Mouse (Mus musculus) limb, embryonic 13.5 days (tissue): ENCODE results near the gene Mpv17. TPM values are rescaled to one million over a fixed set of nuclear protein-coding genes. Genes with fewer than 3 reads are reported as not detected.

ENCODE experiments used
- ATAC-seq: fragments of 200-750 bp; cut with Nextera tagmentation; 2 replicates; pipeline ENCODE4 v1.8.0; 2017; ENCODE audit warnings: low read depth, moderate number of reproducible peaks, moderate TSS enrichment; ENCODE audit not compliant: low FRiP score
- H3K27ac ChIP-seq: fragments of 300-500 bp; sonication (generic); 2 replicates; pipeline ENCODE4 v1.5.1; 2015; ENCODE audit warnings: inconsistent platforms, mild to moderate bottlenecking, moderate library complexity
- H3K27me3 ChIP-seq: fragments of 300-500 bp; sonication (generic); 2 replicates; pipeline ENCODE4 v1.6.1; 2015; ENCODE audit warnings: mild to moderate bottlenecking, inconsistent platforms
- H3K36me3 ChIP-seq: fragments of 300-500 bp; sonication (generic); 2 replicates; pipeline ENCODE4 v1.6.1; 2015; ENCODE audit warnings: inconsistent platforms, mild to moderate bottlenecking, moderate library complexity
- H3K4me1 ChIP-seq: fragments of 300-500 bp; sonication (generic); 2 replicates; pipeline ENCODE4 v1.6.1; 2015; ENCODE audit warnings: inconsistent platforms
- H3K4me2 ChIP-seq: fragments of 300-500 bp; sonication (generic); replicated peaks from 2 replicates; pipeline ENCODE4 v1.6.1; 2015; ENCODE audit warnings: inconsistent platforms, mild to moderate bottlenecking, moderate library complexity
- H3K4me3 ChIP-seq: fragments of 300-500 bp; sonication (generic); 2 replicates; pipeline ENCODE4 v1.5.1; 2015; ENCODE audit warnings: moderate library complexity, mild to moderate bottlenecking, inconsistent platforms
- H3K9ac ChIP-seq: fragments of 300-500 bp; sonication (generic); 2 replicates; pipeline ENCODE4 v1.6.1; 2015; ENCODE audit warnings: mild to moderate bottlenecking, inconsistent platforms
- H3K9me3 ChIP-seq: fragments of 300-500 bp; sonication (generic); 2 replicates; pipeline ENCODE4 v1.6.1; 2016; ENCODE audit warnings: inconsistent platforms
- WGBS: fragments of 180-500 bp; shearing (Covaris S2); methylation state at CpG from one replicate; pipeline ENCODE4 v1.1.7; 2015; 5-methylcytosine and 5-hydroxymethylcytosine counted together
- polyA plus RNA-seq: library from polyadenylated mRNA; unstranded; fragments of >200 nt; fragmentation: Nextera tagmentation; extraction: Ambion mirVana; gene quantifications from 2 replicates; pipeline ENCODE4 v1.2.1, GENCODE M21; 2015

Gene Mpv17
- polyA plus RNA-seq, 1 experiment from 2014 or later, result 69.4 TPM

DNA sequence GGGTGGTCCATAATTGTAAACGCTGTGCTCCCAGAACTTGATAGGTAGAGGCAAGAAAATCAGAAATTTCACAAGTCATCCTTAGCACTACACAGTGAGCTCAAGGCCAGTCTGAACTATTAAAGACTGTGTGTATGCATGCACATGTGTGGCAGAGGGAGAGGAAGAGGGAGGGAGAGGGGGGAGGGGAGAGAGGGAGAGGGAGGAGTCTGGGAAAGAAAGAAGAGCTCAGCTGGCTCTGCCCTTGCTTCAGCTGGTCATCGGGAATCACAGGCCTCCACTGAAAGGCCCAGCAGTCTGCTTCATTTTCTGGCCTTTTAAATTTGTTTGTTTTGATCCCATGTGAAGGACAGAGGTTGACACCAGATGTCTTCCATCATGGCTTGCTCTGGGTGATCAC lies 30.6 kb downstream of the Mpv17 start:
- Histone ChIP-seq H3K4me2 (no peak overlapping the region), H3K27ac (no peak overlapping the region), H3K27me3 (no peaks in the 10 kb centered on the region; the same call in 1 of the 2 replicates), H3K36me3 (no peaks in the 10 kb centered on the region), H3K4me3 (no peak overlapping the region), H3K9ac (no peak overlapping the region), H3K9me3 (no peaks in the 10 kb centered on the region), H3K4me1 (no peaks in the 10 kb centered on the region)
- ATAC-seq, result no peak
- 48% methylated on average over 2 of the region's 2 CpGs for WGBS

DNA sequence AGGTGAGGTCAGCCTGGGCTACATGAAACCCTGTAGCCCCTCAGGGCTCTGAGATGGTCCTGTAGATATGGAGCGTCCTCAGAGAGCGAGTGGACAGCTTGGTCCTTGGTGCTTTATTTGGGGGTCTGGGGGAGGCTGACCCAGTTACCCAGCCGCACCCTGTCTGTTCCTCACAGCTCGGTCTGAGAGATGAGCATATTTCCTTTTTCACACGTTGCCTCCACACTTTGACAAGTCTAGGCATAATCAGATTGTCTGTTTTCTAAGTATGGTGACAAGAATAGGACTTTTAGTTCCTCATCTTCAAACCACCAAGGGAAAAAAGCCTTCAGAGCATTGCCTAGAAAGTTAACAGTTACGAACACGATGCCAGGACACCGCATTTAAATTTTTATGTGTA lies 32.9 kb downstream of the Mpv17 start:
- Histone ChIP-seq H3K27ac (no peak overlapping the region), H3K9me3 (no peaks in the 10 kb centered on the region), H3K9ac (no peak overlapping the region), H3K4me2 (no peak overlapping the region), H3K4me1 (no peaks in the 10 kb centered on the region), H3K4me3 (no peak overlapping the region), H3K27me3 (peaks cover 12% of the 10 kb centered on the region), H3K36me3 (no peaks in the 10 kb centered on the region)
- ATAC-seq, result no peak
- 80% methylated on average over 8 of the region's 8 CpGs for WGBS

DNA sequence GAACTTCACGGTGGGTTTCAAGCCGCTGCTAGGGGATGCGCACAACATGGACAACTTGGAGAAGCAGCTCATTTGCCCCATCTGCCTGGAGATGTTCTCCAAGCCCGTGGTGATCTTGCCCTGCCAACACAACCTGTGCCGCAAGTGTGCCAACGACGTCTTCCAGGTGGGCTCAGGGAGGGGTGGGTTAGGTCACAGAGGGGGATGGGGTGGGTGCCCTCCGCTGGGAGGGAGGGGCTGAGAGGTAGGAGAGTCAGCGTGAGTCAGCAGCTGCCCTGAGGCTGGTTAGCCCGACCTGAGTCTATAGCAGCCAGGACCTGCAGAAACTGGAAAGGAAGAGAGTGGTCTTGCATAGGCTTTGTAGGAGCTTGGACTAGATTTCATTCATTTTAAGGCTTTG lies 37.1 kb downstream of the Mpv17 start:
- H3K4me1 ChIP-seq, result no peaks in the 10 kb centered on the region
- H3K4me3 ChIP-seq, result no peak overlapping the region
- no peak for ATAC-seq
- H3K36me3 ChIP-seq, result no peaks in the 10 kb centered on the region
- peaks cover 6% of the 10 kb centered on the region; the same call in 1 of the 2 replicates for H3K9me3 ChIP-seq
- WGBS, result 24% methylated on average over 10 of the region's 10 CpGs
- no peak overlapping the region for H3K4me2 ChIP-seq
- 0 out of 2 replicates have a peak overlapping the region, but pooled peaks have one; percentile 19 for H3K9ac ChIP-seq
- no peak overlapping the region for H3K27ac ChIP-seq
- H3K27me3 ChIP-seq, result peaks cover 17% of the 10 kb centered on the region; the same call in 1 of the 2 replicates

DNA sequence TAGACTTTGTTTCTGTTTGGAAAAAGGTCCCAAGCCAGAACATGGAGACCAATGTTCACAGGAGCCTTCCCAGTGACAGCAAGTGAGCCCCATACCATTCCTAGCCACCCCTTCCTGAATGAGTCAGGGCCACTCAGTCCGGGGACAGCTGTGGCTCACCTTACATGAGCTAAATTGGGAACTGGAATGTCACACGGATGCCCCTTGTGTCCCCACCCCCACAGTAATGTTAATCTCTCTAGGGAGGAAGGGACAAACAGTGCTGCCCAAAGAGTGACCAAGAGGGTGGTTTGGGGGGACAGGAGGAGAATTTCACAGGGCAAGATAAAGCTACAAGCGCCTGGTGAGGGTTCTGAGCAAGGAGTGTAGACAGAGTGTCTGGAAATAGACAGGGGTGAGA lies 37.7 kb downstream of the Mpv17 start, which contains the start of gene Trim54:
Gene Trim54, plus strand, starts transcription at position 359 of the 400 bp plus-strand sequence.
- Histone ChIP-seq H3K9ac (0 out of 2 replicates have a peak within 1 kb of the TSS, but pooled peaks have one; percentile 19), H3K4me3 (no peak within 1 kb of the TSS), H3K4me2 (no peak within 1 kb of the TSS), H3K27ac (no peak within 1 kb of the TSS), H3K27me3 (peaks cover 21% of the 10 kb centered on the region; the same call in 1 of the 2 replicates), H3K36me3 (no peaks in the 10 kb centered on the region), H3K4me1 (no peaks in the 10 kb centered on the region), H3K9me3 (peaks cover 6% of the 10 kb centered on the region; the same call in 1 of the 2 replicates)
- 33% methylated on average over 3 of the region's 3 CpGs for WGBS
- ATAC-seq, result no peak

DNA sequence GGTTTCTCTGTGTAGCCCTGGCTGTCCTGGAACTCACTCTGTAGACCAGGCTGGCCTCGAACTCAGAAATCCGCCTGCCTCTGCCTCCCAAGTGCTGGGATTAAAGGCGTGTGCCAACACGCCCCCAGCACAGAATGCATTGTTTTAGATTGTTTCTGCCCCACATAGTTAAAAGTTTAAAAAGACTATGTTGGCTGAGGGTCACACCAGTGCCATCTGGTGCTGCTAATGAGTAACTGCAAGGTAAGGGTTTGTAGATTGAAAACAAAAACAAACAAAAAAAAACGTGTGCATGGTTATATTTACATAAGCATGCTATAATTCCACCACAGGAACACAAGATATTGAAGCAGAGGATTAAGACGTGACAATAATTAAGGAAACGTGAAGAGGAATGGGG lies 43.3 kb downstream of the Mpv17 start:
- Histone ChIP-seq H3K36me3 (no peaks in the 10 kb centered on the region), H3K4me1 (no peaks in the 10 kb centered on the region), H3K27ac (no peak overlapping the region), H3K27me3 (peaks cover 12% of the 10 kb centered on the region; the same call in 1 of the 2 replicates), H3K9ac (no peak overlapping the region), H3K9me3 (peaks cover 6% of the 10 kb centered on the region; the same call in 1 of the 2 replicates), H3K4me3 (no peak overlapping the region), H3K4me2 (no peak overlapping the region)
- no peak for ATAC-seq
- WGBS, result 33% methylated on average over 7 of the region's 7 CpGs

DNA sequence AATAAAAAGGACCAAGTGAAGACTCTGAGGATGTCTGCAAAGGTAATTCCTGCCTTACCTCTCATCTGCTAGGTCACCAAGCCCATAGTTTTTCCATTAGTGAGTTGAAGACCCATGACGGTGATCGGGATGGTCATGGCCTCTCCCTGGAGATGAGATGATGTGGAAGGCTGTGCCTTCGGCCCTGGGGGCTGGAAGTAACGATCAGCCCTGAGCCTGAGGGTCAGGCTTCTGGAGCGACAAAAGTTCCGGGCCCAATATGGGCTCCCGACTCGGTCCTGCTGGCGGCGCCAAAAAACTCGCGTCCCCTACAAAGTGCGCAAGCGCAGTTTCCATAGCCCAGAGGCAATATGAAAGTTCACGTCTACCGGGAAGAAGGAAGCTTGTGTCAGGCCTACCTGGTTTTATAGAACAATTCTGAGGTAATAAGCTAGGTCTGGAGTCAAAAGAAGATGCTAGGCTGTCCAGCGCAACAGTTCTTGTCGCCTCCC lies 46.0 kb downstream of the Mpv17 start, which contains the start of gene Slc30a3:
Gene Slc30a3, minus strand, starts transcription at position 238 of the 491 bp plus-strand sequence.
- H3K9ac ChIP-seq, result no peak within 1 kb of the TSS
- no peaks in the 10 kb centered on the region for H3K4me1 ChIP-seq
- H3K4me3 ChIP-seq, result no peak within 1 kb of the TSS
- no peaks in the 10 kb centered on the region for H3K9me3 ChIP-seq
- H3K27ac ChIP-seq, result no peak within 1 kb of the TSS
- no peak for ATAC-seq
- H3K4me2 ChIP-seq, result no peak within 1 kb of the TSS
- no peaks in the 10 kb centered on the region for H3K36me3 ChIP-seq
- 88% methylated on average over 18 of the region's 18 CpGs for WGBS
- peaks cover 17% of the 10 kb centered on the region; the same call in 1 of the 2 replicates for H3K27me3 ChIP-seq

DNA sequence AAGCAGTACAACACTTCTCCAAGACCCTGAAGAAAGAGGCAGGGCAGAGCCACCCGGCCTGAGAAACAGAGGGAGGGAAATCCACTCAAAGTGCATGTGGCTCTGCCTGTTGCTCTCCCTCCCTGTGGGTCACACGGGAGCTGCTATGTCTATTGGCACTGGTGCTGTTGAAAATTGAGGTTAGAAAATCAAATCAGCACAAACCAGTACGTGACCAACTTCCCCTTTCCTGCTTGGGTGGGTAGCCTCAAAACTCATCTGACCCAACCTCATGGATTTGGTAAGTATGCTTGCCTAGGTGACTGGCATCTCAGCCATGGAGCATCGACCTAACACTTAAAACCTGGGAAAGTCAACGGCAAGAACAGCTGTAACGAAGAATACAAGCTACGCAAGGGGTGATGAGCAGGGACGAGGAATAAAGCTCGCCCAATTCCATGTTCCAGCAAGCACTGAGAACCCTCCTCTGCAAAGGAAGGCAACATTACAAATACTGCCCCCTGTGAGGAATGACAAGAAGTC lies 48.2 kb downstream of the Mpv17 start, which contains the start of gene Dnajc5g:
Gene Dnajc5g, plus strand, starts transcription at position 472 of the 522 bp plus-strand sequence.
- Histone ChIP-seq H3K4me1 (no peaks in the 10 kb centered on the region), H3K4me3 (no peak within 1 kb of the TSS), H3K27me3 (peaks cover 10% of the 10 kb centered on the region; the same call in 1 of the 2 replicates), H3K27ac (no peak within 1 kb of the TSS), H3K4me2 (no peak within 1 kb of the TSS), H3K9me3 (no peaks in the 10 kb centered on the region), H3K9ac (no peak within 1 kb of the TSS), H3K36me3 (no peaks in the 10 kb centered on the region)
- no peak for ATAC-seq
- WGBS, result 86% methylated on average over 9 of the region's 9 CpGs

DNA sequence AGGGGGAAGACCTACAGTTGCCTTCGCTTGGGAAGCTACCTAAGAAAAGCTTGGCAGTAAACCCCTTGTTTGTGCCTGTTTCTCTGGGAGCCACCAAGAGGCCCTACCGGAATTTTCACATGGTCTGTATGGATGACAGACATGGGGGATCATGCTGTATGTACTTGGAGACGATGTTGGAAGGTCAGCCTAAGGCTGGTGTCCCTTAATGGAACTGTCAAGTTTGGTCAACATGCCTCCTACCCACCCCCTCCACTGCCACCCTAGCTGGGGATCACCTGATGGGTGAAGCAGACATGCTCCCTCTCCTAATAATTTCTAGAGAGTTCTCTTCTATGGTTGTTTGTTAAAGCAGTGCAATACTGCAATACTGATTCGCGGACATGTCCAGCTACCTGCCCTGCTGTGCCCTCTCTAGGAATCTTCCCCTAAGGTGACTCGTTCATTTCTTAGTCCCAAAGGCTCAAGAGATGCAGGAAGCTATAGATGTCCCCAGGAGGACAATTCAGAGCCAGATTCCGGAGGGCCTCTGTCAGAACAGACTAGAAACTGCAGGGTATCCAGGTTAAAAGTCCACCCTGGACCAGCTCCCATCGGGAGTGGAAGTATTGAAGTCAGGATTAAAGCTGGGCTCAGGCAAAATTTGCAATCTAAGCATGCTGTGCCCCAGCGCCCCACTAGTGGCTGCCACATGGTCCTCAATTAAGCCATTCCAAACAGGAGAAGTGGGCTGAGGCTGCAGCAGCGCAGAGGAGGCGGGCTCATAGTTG lies 58.2 kb downstream of the Mpv17 start:
- Histone ChIP-seq H3K4me1 (peaks cover 34% of the 10 kb centered on the region), H3K4me3 (peak overlapping the region; percentile 23), H3K4me2 (peak overlapping the region; percentile 79), H3K36me3 (no peaks in the 10 kb centered on the region), H3K9ac (no peak overlapping the region), H3K27me3 (peaks cover 90% of the 10 kb centered on the region), H3K9me3 (no peaks in the 10 kb centered on the region), H3K27ac (no peak overlapping the region)
- ATAC-seq, result no peak
- 25% methylated on average over 11 of the region's 11 CpGs for WGBS

DNA sequence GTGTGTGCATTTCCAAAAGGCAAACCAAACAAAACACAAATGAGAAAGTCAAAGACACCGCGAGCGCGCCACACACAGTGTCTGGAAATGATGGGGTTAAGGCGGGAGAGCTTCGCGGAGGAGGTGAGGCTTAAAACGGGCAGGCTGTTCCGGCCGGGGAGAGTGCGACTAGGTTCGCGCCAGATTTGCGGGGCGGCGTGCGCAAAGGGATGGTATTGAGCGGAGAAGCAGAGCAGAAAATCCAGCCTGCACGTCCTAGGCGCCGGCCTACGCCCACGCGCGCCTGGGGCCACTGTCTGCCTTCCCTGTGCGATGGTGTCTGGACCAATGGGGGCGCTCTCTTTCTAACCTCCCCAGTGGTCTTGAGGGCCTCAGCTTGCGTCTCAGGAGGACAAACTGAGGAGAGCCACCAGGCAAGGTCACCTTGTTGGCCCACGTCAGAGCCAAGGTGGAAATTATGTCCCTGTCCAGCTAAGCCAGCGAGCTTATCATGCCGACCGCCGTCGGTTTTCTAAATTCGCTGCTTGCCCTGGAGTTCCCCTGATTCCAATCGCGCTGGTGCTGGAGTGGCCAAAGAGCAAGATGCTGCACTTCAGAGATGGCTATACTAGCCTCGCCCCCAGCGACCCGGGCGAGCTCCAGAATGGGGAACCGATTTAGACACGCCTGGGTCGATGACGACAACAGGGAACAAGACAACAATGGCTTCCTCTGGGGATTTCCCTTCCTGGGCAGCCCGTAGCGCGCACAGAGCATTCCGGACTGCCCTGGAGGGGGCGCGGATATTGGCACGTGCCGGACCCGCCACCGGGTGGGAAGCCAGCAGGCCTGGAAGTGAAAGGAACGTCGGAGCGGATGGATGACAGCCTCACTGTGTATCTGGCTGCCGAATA lies 59.0 kb downstream of the Mpv17 start:
- peak overlapping the region; percentile 79 for H3K4me2 ChIP-seq
- H3K4me3 ChIP-seq, result peak overlapping the region; percentile 23
- H3K9me3 ChIP-seq, result no peaks in the 10 kb centered on the region
- H3K9ac ChIP-seq, result 0 out of 2 replicates have a peak overlapping the region, but pooled peaks have one; percentile 13
- no peak for ATAC-seq
- peaks cover 96% of the 10 kb centered on the region for H3K27me3 ChIP-seq
- WGBS, result under 1% methylated on average over 59 of the region's 59 CpGs
- H3K27ac ChIP-seq, result no peak overlapping the region
- H3K4me1 ChIP-seq, result peaks cover 34% of the 10 kb centered on the region
- H3K36me3 ChIP-seq, result no peaks in the 10 kb centered on the region

DNA sequence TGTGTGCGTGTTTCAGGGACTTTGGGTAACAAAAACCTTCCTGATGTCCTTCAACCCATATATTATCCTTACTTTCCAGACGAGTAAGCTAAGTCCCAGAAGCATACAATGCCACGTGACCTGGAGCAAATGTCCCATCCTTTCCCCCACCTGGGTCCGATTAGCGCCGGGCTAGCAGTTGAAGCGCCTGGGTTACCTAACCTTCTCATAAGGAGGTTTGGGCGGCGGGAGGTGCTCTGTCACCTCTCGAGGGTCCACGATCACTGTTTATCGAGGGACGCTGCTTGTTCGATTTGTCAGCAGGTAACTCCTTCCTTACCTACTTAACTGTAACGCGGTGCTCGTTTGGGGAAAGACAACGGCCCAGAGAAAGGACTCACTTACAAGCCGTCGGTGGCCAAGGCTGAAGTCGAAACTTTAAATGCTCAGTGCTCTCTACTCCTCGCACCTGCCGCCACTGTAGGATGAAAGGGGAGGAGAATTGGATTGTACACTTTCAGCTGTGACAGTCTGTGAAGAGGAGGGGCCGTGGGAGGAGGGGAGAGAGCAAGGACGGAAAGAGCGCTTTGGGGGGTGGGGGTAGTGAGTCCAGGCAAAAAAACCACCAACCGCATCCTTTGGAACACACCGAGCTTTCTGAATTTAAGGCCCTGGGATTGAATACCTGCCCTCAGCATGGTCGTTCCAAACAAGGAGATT lies 59.8 kb downstream of the Mpv17 start:
- Histone ChIP-seq H3K36me3 (no peaks in the 10 kb centered on the region), H3K4me3 (peak overlapping the region; percentile 23), H3K9me3 (no peaks in the 10 kb centered on the region), H3K27me3 (peaks cover 100% of the 10 kb centered on the region), H3K27ac (no peak overlapping the region), H3K4me2 (peak overlapping the region; percentile 79), H3K9ac (no peak overlapping the region), H3K4me1 (peaks cover 34% of the 10 kb centered on the region)
- no peak for ATAC-seq
- 3% methylated on average over 29 of the region's 29 CpGs for WGBS
